Mouse (Mus musculus) adrenal gland, adult 18-20 months (tissue): ENCODE data around the gene Pigl. TPM values are rescaled to one million over a fixed set of nuclear protein-coding genes. Genes with fewer than 3 reads are reported as not detected.

ENCODE experiments used
- DNase-seq, 2 experiments: peaks; one replicate each; pipeline ENCODE4 v3.0.0; 2021 to 2022; ENCODE audit warnings: low spot score in 2 of 2
- total RNA-seq, 2 experiments: library from RNA; stranded (reverse); gene quantifications; 1 replicate in 1 of 2; 2 replicates in 1 of 2; pipeline ENCODE4 v1.2.3; 2021

Pigl gene
- total RNA-seq, 2 experiments from 2014 or later = 7.5 to 9.0 TPM

GRCm38 (mm10) chr11:62512529-62513080, 54.3 kb downstream of the Pigl start:
- DNase-seq = no peak

- DNase-seq = no peak
These were observed 55.1 kb downstream of the Pigl start for GRCm38 (mm10) chr11:62513311-62513710.

GRCm38 (mm10) chr11:62518991-62519390, 60.7 kb downstream of the Pigl start:
- peak in 1 of 2 experiments; percentile 18 for DNase-seq

- no peak for DNase-seq
These were observed 64.0 kb downstream of the Pigl start for GRCm38 (mm10) chr11:62522283-62522682.

- no peak for DNase-seq
These were observed 78.8 kb downstream of the Pigl start for GRCm38 (mm10) chr11:62537089-62537488.

GRCm38 (mm10) chr11:62537590-62537989, 79.3 kb downstream of the Pigl start:
- no peak for DNase-seq

GRCm38 (mm10) chr11:62538321-62539088, 80.2 kb downstream of the Pigl start:
- peak; percentile 59 to 67 for DNase-seq

- peak; percentile 77 to 82 for DNase-seq
These were observed 81.0 kb downstream of the Pigl start, which contains the start of gene Cenpv for GRCm38 (mm10) chr11:62539089-62539890. Gene Cenpv, minus strand, starts transcription at chr11:62539261.

GRCm38 (mm10) chr11:62540167-62540566, 81.9 kb downstream of the Pigl start:
- no peak for DNase-seq

- DNase-seq = no peak
These were observed 82.7 kb downstream of the Pigl start for GRCm38 (mm10) chr11:62540969-62541368.

GRCm38 (mm10) chr11:62541581-62541980, 83.3 kb downstream of the Pigl start:
- DNase-seq = no peak

GRCm38 (mm10) chr11:62543991-62544390, 85.7 kb downstream of the Pigl start:
- DNase-seq = no peak

GRCm38 (mm10) chr11:62549782-62550181, 91.5 kb downstream of the Pigl start:
- DNase-seq = peak; percentile 49 to 57

- peak; percentile 41 to 49 for DNase-seq
These were observed 92.0 kb downstream of the Pigl start for GRCm38 (mm10) chr11:62550227-62550685.

GRCm38 (mm10) chr11:62550727-62551225, 92.5 kb downstream of the Pigl start, which contains the start of gene Ubb:
Gene Ubb, plus strand, starts transcription at chr11:62551171.
- peak; percentile 97 for DNase-seq

- peak; percentile 93 for DNase-seq
These were observed 93.2 kb downstream of the Pigl start for GRCm38 (mm10) chr11:62551226-62552119.

GRCm38 (mm10) chr11:62553186-62553585, 94.9 kb downstream of the Pigl start:
- no peak for DNase-seq

- DNase-seq = no peak
These were observed 95.4 kb downstream of the Pigl start for GRCm38 (mm10) chr11:62553633-62554032.

GRCm38 (mm10) chr11:62554163-62554855, 96.0 kb downstream of the Pigl start:
- no peak for DNase-seq
